Mouse (Mus musculus): Measurements from ENCODE around the gene Kyat1. TPM values are rescaled to one million over a fixed set of nuclear protein-coding genes. Genes with fewer than 3 reads are reported as not detected.

The Kyat1 gene
- polyA plus RNA-seq (2011; ENCODE audit: insufficient read depth, insufficient read length, low read depth, missing spikeins), result 9.6 and 12.3 TPM in 2 replicates

DNA sequence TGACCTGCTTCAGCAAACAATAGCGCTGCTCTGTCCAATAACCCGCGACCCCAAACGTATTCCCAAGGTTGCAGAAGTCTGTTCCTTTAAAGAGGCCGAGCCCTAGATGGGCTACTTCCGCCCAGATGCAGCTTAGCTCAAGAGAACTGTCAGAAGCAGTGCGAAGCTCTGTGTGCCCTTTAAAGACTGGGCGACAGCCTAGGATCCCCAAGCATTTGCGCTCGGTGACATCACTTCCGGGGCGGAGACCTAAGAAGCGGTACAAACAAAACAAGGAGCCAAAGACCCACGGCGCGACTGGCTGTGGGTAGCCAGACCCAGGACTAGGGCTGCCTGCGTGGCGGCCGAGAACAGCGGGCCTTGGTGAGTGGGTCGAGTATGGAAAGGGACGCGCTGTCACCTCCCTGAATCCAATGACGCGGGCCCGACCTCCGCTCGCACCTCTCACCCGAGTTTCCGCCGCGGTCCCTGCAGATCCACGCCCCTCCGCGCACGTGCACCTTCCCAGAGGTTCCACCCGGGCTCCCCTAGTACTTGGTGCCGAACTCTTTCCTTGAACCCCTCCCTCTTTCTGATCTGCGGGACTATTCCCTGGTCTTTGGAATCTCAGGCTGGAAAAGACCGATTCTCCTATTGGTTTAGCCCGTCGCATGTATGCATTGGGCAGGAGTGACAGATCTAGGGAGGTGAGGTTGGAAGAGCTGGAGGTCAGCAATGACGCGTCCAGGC lies at the start of gene Kyat1:
Gene Kyat1, minus strand, starts transcription at position 219 of the 729 bp plus-strand sequence.
- H3K4me3 ChIP-seq (ENCODE audit: low read depth, low read length), result peak within 1 kb of the TSS; percentile 85
- no peak for TF ChIP-seq CTCF (IDR thresholded peaks at IDR 0.05; ENCODE audit: low read depth, low read length)
- no peak for TF ChIP-seq EP300 (IDR thresholded peaks at IDR 0.05; ENCODE audit: insufficient read depth, low read depth, low read length)
- peak; percentile 66 for TF ChIP-seq POLR2A (IDR thresholded peaks at IDR 0.05; ENCODE audit: insufficient read depth, low read length)
- no peak within 1 kb of the TSS for H3K27ac ChIP-seq (ENCODE audit: insufficient read depth, low read length)

DNA sequence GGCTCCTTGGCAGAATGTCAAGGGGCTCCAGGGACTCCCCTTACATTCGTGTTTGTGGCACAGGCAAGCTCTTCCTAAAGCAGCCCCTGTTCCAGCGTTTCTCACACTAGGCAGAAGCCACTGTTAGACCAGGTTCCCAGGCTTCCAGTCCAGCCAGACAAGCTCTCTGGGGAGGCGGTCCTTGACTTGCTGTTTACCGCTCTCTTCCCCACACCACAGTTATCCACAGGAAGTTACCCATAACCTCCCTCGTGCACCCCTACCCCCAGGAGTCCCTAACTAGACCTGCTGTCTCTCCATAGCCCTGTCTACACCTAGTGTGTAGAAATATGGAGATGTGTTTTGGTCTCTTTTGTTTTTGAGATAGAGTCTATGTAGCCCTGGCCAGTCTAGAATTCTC lies 48.2 kb upstream of the Kyat1 start:
- TF ChIP-seq EP300 (IDR thresholded peaks at IDR 0.05; ENCODE audit: insufficient read depth, low read depth, low read length) (no peak), CTCF (IDR thresholded peaks at IDR 0.05; ENCODE audit: low read depth, low read length) (no peak), POLR2A (IDR thresholded peaks at IDR 0.05; ENCODE audit: insufficient read depth, low read length) (no peak)
- H3K27ac ChIP-seq (ENCODE audit: insufficient read depth, low read length), result no peak overlapping the region
- no peak overlapping the region for H3K9ac ChIP-seq (ENCODE audit: low read depth, poor library complexity, severe bottlenecking)
- H3K4me3 ChIP-seq (ENCODE audit: low read depth, low read length), result no peak overlapping the region
- H3K36me3 ChIP-seq (ENCODE audit: control insufficient read depth, insufficient read depth, low read length, poor library complexity, severe bottlenecking), result peaks cover 6% of the 10 kb centered on the region; the same call in 1 of the 2 replicates
- H3K27me3 ChIP-seq (ENCODE audit: control insufficient read depth, insufficient read depth, low read length, poor library complexity, severe bottlenecking), result no peaks in the 10 kb centered on the region
- no peaks in the 10 kb centered on the region for H3K9me3 ChIP-seq (replicated peaks; ENCODE audit: control insufficient read depth, insufficient read depth, low read length, poor library complexity, severe bottlenecking)
- peaks cover 6% of the 10 kb centered on the region for H3K4me1 ChIP-seq (ENCODE audit: control insufficient read depth, insufficient read depth, low read length)

More for the DNA sequence above, at the start of gene Kyat1:
- no peaks in the 10 kb centered on the region for H3K36me3 ChIP-seq (ENCODE audit: control insufficient read depth, insufficient read depth, low read length, poor library complexity, severe bottlenecking)
- H3K9ac ChIP-seq (ENCODE audit: low read depth, poor library complexity, severe bottlenecking), result peak within 1 kb of the TSS; percentile 32
- H3K9me3 ChIP-seq (replicated peaks; ENCODE audit: control insufficient read depth, insufficient read depth, low read length, poor library complexity, severe bottlenecking), result no peaks in the 10 kb centered on the region
- no peaks in the 10 kb centered on the region for H3K27me3 ChIP-seq (ENCODE audit: control insufficient read depth, insufficient read depth, low read length, poor library complexity, severe bottlenecking)
- peaks cover 2% of the 10 kb centered on the region for H3K4me1 ChIP-seq (ENCODE audit: control insufficient read depth, insufficient read depth, low read length)

GRCm38 (mm10) chr2:30252521-30252920 lies 46.9 kb upstream of the Kyat1 start:
- TF ChIP-seq EP300 (IDR thresholded peaks at IDR 0.05; ENCODE audit: insufficient read depth, low read depth, low read length), result no peak
- TF ChIP-seq POLR2A (IDR thresholded peaks at IDR 0.05; ENCODE audit: insufficient read depth, low read length), result no peak
- no peak for TF ChIP-seq CTCF (IDR thresholded peaks at IDR 0.05; ENCODE audit: low read depth, low read length)
- Histone ChIP-seq H3K36me3 (ENCODE audit: control insufficient read depth, insufficient read depth, low read length, poor library complexity, severe bottlenecking) (peaks cover 6% of the 10 kb centered on the region; the same call in 1 of the 2 replicates), H3K4me1 (ENCODE audit: control insufficient read depth, insufficient read depth, low read length) (peaks cover 4% of the 10 kb centered on the region), H3K4me3 (ENCODE audit: low read depth, low read length) (no peak overlapping the region), H3K9ac (ENCODE audit: low read depth, poor library complexity, severe bottlenecking) (no peak overlapping the region), H3K27me3 (ENCODE audit: control insufficient read depth, insufficient read depth, low read length, poor library complexity, severe bottlenecking) (no peaks in the 10 kb centered on the region), H3K9me3 (replicated peaks; ENCODE audit: control insufficient read depth, insufficient read depth, low read length, poor library complexity, severe bottlenecking) (no peaks in the 10 kb centered on the region), H3K27ac (ENCODE audit: insufficient read depth, low read length) (peak overlapping the region; percentile 76)

GRCm38 (mm10) chr2:30251417-30252104 lies 45.9 kb upstream of the Kyat1 start:
- Histone ChIP-seq H3K27me3 (ENCODE audit: control insufficient read depth, insufficient read depth, low read length, poor library complexity, severe bottlenecking) (no peaks in the 10 kb centered on the region), H3K9me3 (replicated peaks; ENCODE audit: control insufficient read depth, insufficient read depth, low read length, poor library complexity, severe bottlenecking) (no peaks in the 10 kb centered on the region), H3K4me1 (ENCODE audit: control insufficient read depth, insufficient read depth, low read length) (peaks cover 4% of the 10 kb centered on the region), H3K36me3 (ENCODE audit: control insufficient read depth, insufficient read depth, low read length, poor library complexity, severe bottlenecking) (0 out of 2 replicates have a peak, but pooled peaks cover 3% of the 10 kb centered on the region), H3K27ac (ENCODE audit: insufficient read depth, low read length) (peak overlapping the region; percentile 76), H3K9ac (ENCODE audit: low read depth, poor library complexity, severe bottlenecking) (no peak overlapping the region), H3K4me3 (ENCODE audit: low read depth, low read length) (no peak overlapping the region)
- TF ChIP-seq POLR2A (IDR thresholded peaks at IDR 0.05; ENCODE audit: insufficient read depth, low read length) (no peak), EP300 (IDR thresholded peaks at IDR 0.05; ENCODE audit: insufficient read depth, low read depth, low read length) (peak; percentile 81), CTCF (IDR thresholded peaks at IDR 0.05; ENCODE audit: low read depth, low read length) (no peak)

DNA sequence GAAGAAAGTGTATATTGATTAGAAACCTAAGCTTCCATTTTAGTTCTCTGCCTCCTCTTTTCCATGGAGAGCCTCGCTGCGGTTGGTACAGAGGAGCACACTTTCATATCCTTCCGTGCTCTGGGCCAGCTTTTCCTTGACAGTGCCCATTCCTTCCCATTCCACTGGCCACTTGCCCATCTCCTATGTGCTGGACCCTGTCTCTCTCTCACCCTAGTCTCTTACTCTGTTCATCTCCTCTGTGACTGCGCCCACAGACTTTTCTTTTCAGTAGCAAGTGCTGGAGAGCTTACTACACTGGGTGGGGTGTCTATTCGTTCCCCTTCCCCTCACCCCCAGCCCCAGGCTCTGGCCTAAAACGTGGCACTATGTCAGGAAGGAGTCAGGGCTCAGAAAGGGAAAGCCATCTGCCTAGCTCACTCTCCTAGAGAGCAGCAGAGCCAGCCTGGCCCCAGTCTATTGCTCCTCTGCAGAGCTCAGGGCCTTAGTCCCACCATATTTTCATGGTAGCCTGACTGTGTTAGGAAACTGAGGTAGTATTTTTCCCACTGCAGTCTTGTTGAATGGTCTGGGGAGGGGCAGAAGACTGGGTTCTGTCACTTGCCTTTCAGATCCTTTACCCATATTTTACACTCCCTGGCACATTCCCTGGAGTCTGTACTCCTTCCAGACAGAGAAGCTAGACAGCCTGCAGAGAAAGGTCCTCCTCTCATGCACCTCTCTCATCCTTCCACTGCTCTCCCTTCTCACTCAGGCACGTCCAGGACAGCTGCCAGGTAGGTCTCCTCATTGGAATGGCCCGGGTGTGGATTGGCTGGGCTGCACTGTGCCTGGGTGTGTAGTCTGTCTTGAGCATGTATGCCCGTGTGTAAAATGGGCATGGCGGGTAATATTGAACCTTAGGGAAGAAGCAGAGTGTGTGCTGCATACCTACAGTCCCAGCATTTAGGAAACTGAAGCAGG lies 44.8 kb upstream of the Kyat1 start:
- H3K9me3 ChIP-seq (replicated peaks; ENCODE audit: control insufficient read depth, insufficient read depth, low read length, poor library complexity, severe bottlenecking), result no peaks in the 10 kb centered on the region
- no peak overlapping the region for H3K4me3 ChIP-seq (ENCODE audit: low read depth, low read length)
- H3K9ac ChIP-seq (ENCODE audit: low read depth, poor library complexity, severe bottlenecking), result no peak overlapping the region
- H3K27ac ChIP-seq (ENCODE audit: insufficient read depth, low read length), result 0 out of 2 replicates have a peak overlapping the region, but pooled peaks have one; percentile 1
- no peaks in the 10 kb centered on the region for H3K27me3 ChIP-seq (ENCODE audit: control insufficient read depth, insufficient read depth, low read length, poor library complexity, severe bottlenecking)
- no peak for TF ChIP-seq POLR2A (IDR thresholded peaks at IDR 0.05; ENCODE audit: insufficient read depth, low read length)
- no peak for TF ChIP-seq EP300 (IDR thresholded peaks at IDR 0.05; ENCODE audit: insufficient read depth, low read depth, low read length)
- TF ChIP-seq CTCF (IDR thresholded peaks at IDR 0.05; ENCODE audit: low read depth, low read length), result no peak
- 0 out of 2 replicates have a peak, but pooled peaks cover 3% of the 10 kb centered on the region for H3K36me3 ChIP-seq (ENCODE audit: control insufficient read depth, insufficient read depth, low read length, poor library complexity, severe bottlenecking)
- peaks cover 4% of the 10 kb centered on the region for H3K4me1 ChIP-seq (ENCODE audit: control insufficient read depth, insufficient read depth, low read length)

Measured in ES-Bruce4 (cell line).